Mouse (Mus musculus): Measurements from ENCODE around the gene Lcn9. TPM values are rescaled to one million over a fixed set of nuclear protein-coding genes. Genes with fewer than 3 reads are reported as not detected.

Gene Lcn9
- polyA plus RNA-seq, 1 experiment from 2014 or later: not detected

GRCm38 (mm10) chr2:25836291-25836690 is 13.3 kb downstream of the Lcn9 start:
- Histone ChIP-seq H3K4me1 (replicated peaks; ENCODE audit: control insufficient read depth, insufficient read depth, low read length) (no peaks in the 10 kb centered on the region), H3K27ac (ENCODE audit: low read depth, low read length) (no peak overlapping the region), H3K9ac (ENCODE audit: low read depth, low read length) (no peak overlapping the region), H3K9me3 (ENCODE audit: control insufficient read depth, low read length) (no peaks in the 10 kb centered on the region), H3K36me3 (ENCODE audit: control insufficient read depth, insufficient read depth, low read length) (no peaks in the 10 kb centered on the region), H3K4me2 (no peak overlapping the region), H3K27me3 (replicated peaks; ENCODE audit: control insufficient read depth, insufficient read depth, low read length) (no peaks in the 10 kb centered on the region), H3K4me3 (ENCODE audit: low read depth, low read length) (no peak overlapping the region)
- DNase-seq (ENCODE audit: low spot score): peak; percentile 57
- 48% methylated on average over 5 of the region's 5 CpGs for WGBS
- ATAC-seq (replicated peaks; ENCODE audit: low FRiP score): peak; percentile 23; the same call in 1 of the 2 replicates

GRCm38 (mm10) chr2:25842161-25842560 is 19.2 kb downstream of the Lcn9 start:
- H3K4me1 ChIP-seq (replicated peaks; ENCODE audit: control insufficient read depth, insufficient read depth, low read length): no peaks in the 10 kb centered on the region
- no peaks in the 10 kb centered on the region for H3K36me3 ChIP-seq (ENCODE audit: control insufficient read depth, insufficient read depth, low read length)
- DNase-seq (ENCODE audit: low spot score): no peak
- H3K4me3 ChIP-seq (ENCODE audit: low read depth, low read length): no peak overlapping the region
- WGBS: 55% methylated on average over 4 of the region's 4 CpGs
- H3K4me2 ChIP-seq: no peak overlapping the region
- H3K9me3 ChIP-seq (ENCODE audit: control insufficient read depth, low read length): no peaks in the 10 kb centered on the region
- H3K9ac ChIP-seq (ENCODE audit: low read depth, low read length): no peak overlapping the region
- no peak overlapping the region for H3K27ac ChIP-seq (ENCODE audit: low read depth, low read length)
- H3K27me3 ChIP-seq (replicated peaks; ENCODE audit: control insufficient read depth, insufficient read depth, low read length): no peaks in the 10 kb centered on the region
- ATAC-seq (replicated peaks; ENCODE audit: low FRiP score): no peak

GRCm38 (mm10) chr2:25842758-25843157 is 19.8 kb downstream of the Lcn9 start:
- Histone ChIP-seq H3K36me3 (ENCODE audit: control insufficient read depth, insufficient read depth, low read length) (no peaks in the 10 kb centered on the region), H3K9me3 (ENCODE audit: control insufficient read depth, low read length) (no peaks in the 10 kb centered on the region), H3K27me3 (replicated peaks; ENCODE audit: control insufficient read depth, insufficient read depth, low read length) (no peaks in the 10 kb centered on the region), H3K9ac (ENCODE audit: low read depth, low read length) (no peak overlapping the region), H3K4me2 (no peak overlapping the region), H3K27ac (ENCODE audit: low read depth, low read length) (no peak overlapping the region), H3K4me1 (replicated peaks; ENCODE audit: control insufficient read depth, insufficient read depth, low read length) (no peaks in the 10 kb centered on the region), H3K4me3 (ENCODE audit: low read depth, low read length) (no peak overlapping the region)
- ATAC-seq (replicated peaks; ENCODE audit: low FRiP score) (no peak), DNase-seq (ENCODE audit: low spot score) (no peak)
- WGBS: 70% methylated on average over 1 of the region's 1 CpGs

GRCm38 (mm10) chr2:25844097-25844496 is 21.1 kb downstream of the Lcn9 start:
- DNase-seq (ENCODE audit: low spot score) (no peak), ATAC-seq (replicated peaks; ENCODE audit: low FRiP score) (no peak)
- H3K9me3 ChIP-seq (ENCODE audit: control insufficient read depth, low read length): no peaks in the 10 kb centered on the region
- H3K4me3 ChIP-seq (ENCODE audit: low read depth, low read length): no peak overlapping the region
- no peaks in the 10 kb centered on the region for H3K36me3 ChIP-seq (ENCODE audit: control insufficient read depth, insufficient read depth, low read length)
- H3K9ac ChIP-seq (ENCODE audit: low read depth, low read length): no peak overlapping the region
- H3K4me1 ChIP-seq (replicated peaks; ENCODE audit: control insufficient read depth, insufficient read depth, low read length): no peaks in the 10 kb centered on the region
- H3K27ac ChIP-seq (ENCODE audit: low read depth, low read length): no peak overlapping the region
- H3K27me3 ChIP-seq (replicated peaks; ENCODE audit: control insufficient read depth, insufficient read depth, low read length): no peaks in the 10 kb centered on the region
- H3K4me2 ChIP-seq: no peak overlapping the region
- 80% methylated on average over 3 of the region's 3 CpGs for WGBS

GRCm38 (mm10) chr2:25846516-25846915 is 23.6 kb downstream of the Lcn9 start:
- no peaks in the 10 kb centered on the region for H3K27me3 ChIP-seq (replicated peaks; ENCODE audit: control insufficient read depth, insufficient read depth, low read length)
- DNase-seq (ENCODE audit: low spot score) (no peak), ATAC-seq (replicated peaks; ENCODE audit: low FRiP score) (no peak)
- H3K9ac ChIP-seq (ENCODE audit: low read depth, low read length): no peak overlapping the region
- no peak overlapping the region for H3K4me3 ChIP-seq (ENCODE audit: low read depth, low read length)
- H3K36me3 ChIP-seq (ENCODE audit: control insufficient read depth, insufficient read depth, low read length): no peaks in the 10 kb centered on the region
- no peaks in the 10 kb centered on the region for H3K4me1 ChIP-seq (replicated peaks; ENCODE audit: control insufficient read depth, insufficient read depth, low read length)
- H3K4me2 ChIP-seq: no peak overlapping the region
- H3K9me3 ChIP-seq (ENCODE audit: control insufficient read depth, low read length): no peaks in the 10 kb centered on the region
- WGBS: 82% methylated on average over 8 of the region's 8 CpGs
- H3K27ac ChIP-seq (ENCODE audit: low read depth, low read length): no peak overlapping the region

- no peak within 1 kb of the TSS for H3K4me3 ChIP-seq (ENCODE audit: low read depth, low read length)
- no peaks in the 10 kb centered on the region for H3K27me3 ChIP-seq (replicated peaks; ENCODE audit: control insufficient read depth, insufficient read depth, low read length)
- no peak within 1 kb of the TSS for H3K4me2 ChIP-seq
- H3K9ac ChIP-seq (ENCODE audit: low read depth, low read length): no peak within 1 kb of the TSS
- DNase-seq (ENCODE audit: low spot score) (no peak), ATAC-seq (replicated peaks; ENCODE audit: low FRiP score) (no peak)
- WGBS: 77% methylated on average over 16 of the region's 16 CpGs
- H3K36me3 ChIP-seq (ENCODE audit: control insufficient read depth, insufficient read depth, low read length): no peaks in the 10 kb centered on the region
- no peaks in the 10 kb centered on the region for H3K4me1 ChIP-seq (replicated peaks; ENCODE audit: control insufficient read depth, insufficient read depth, low read length)
- H3K27ac ChIP-seq (ENCODE audit: low read depth, low read length): no peak within 1 kb of the TSS
- H3K9me3 ChIP-seq (ENCODE audit: control insufficient read depth, low read length): no peaks in the 10 kb centered on the region
Measured at GRCm38 (mm10) chr2:25847226-25847625, 24.3 kb downstream of the Lcn9 start, which contains the start of gene Sohlh1. Gene Sohlh1 (minus strand): TSS chr2:25847248.

GRCm38 (mm10) chr2:25850330-25850729 is 27.4 kb downstream of the Lcn9 start:
- ATAC-seq (replicated peaks; ENCODE audit: low FRiP score) (no peak), DNase-seq (ENCODE audit: low spot score) (peak; percentile 43)
- H3K4me2 ChIP-seq: no peak overlapping the region
- no peak overlapping the region for H3K27ac ChIP-seq (ENCODE audit: low read depth, low read length)
- no peak overlapping the region for H3K9ac ChIP-seq (ENCODE audit: low read depth, low read length)
- H3K4me3 ChIP-seq (ENCODE audit: low read depth, low read length): no peak overlapping the region
- no peaks in the 10 kb centered on the region for H3K36me3 ChIP-seq (ENCODE audit: control insufficient read depth, insufficient read depth, low read length)
- 11% methylated on average over 4 of the region's 4 CpGs for WGBS
- no peaks in the 10 kb centered on the region for H3K27me3 ChIP-seq (replicated peaks; ENCODE audit: control insufficient read depth, insufficient read depth, low read length)
- no peaks in the 10 kb centered on the region for H3K4me1 ChIP-seq (replicated peaks; ENCODE audit: control insufficient read depth, insufficient read depth, low read length)
- no peaks in the 10 kb centered on the region for H3K9me3 ChIP-seq (ENCODE audit: control insufficient read depth, low read length)

- ATAC-seq (replicated peaks; ENCODE audit: low FRiP score) (no peak), DNase-seq (ENCODE audit: low spot score) (no peak)
- Histone ChIP-seq H3K27ac (ENCODE audit: low read depth, low read length) (no peak overlapping the region), H3K4me3 (ENCODE audit: low read depth, low read length) (no peak overlapping the region), H3K27me3 (replicated peaks; ENCODE audit: control insufficient read depth, insufficient read depth, low read length) (no peaks in the 10 kb centered on the region), H3K4me2 (no peak overlapping the region), H3K9me3 (ENCODE audit: control insufficient read depth, low read length) (no peaks in the 10 kb centered on the region), H3K9ac (ENCODE audit: low read depth, low read length) (no peak overlapping the region), H3K4me1 (replicated peaks; ENCODE audit: control insufficient read depth, insufficient read depth, low read length) (no peaks in the 10 kb centered on the region), H3K36me3 (ENCODE audit: control insufficient read depth, insufficient read depth, low read length) (no peaks in the 10 kb centered on the region)
- 50% methylated on average over 3 of the region's 3 CpGs for WGBS
Measured at GRCm38 (mm10) chr2:25852626-25853025, 29.7 kb downstream of the Lcn9 start.

GRCm38 (mm10) chr2:25853998-25854397 is 31.0 kb downstream of the Lcn9 start:
- no peak overlapping the region for H3K4me2 ChIP-seq
- H3K9me3 ChIP-seq (ENCODE audit: control insufficient read depth, low read length): no peaks in the 10 kb centered on the region
- no peak overlapping the region for H3K27ac ChIP-seq (ENCODE audit: low read depth, low read length)
- no peaks in the 10 kb centered on the region for H3K36me3 ChIP-seq (ENCODE audit: control insufficient read depth, insufficient read depth, low read length)
- no peaks in the 10 kb centered on the region for H3K4me1 ChIP-seq (replicated peaks; ENCODE audit: control insufficient read depth, insufficient read depth, low read length)
- H3K27me3 ChIP-seq (replicated peaks; ENCODE audit: control insufficient read depth, insufficient read depth, low read length): no peaks in the 10 kb centered on the region
- no peak for ATAC-seq (replicated peaks; ENCODE audit: low FRiP score)
- H3K9ac ChIP-seq (ENCODE audit: low read depth, low read length): no peak overlapping the region
- no peak for DNase-seq (ENCODE audit: low spot score)
- H3K4me3 ChIP-seq (ENCODE audit: low read depth, low read length): no peak overlapping the region
- 72% methylated on average over 5 of the region's 5 CpGs for WGBS

Measured in liver, embryonic 11.5 days (tissue).